Mouse (Mus musculus) ES-E14 (cell line): ENCODE data around the gene Olfr435. TPM values are rescaled to one million over a fixed set of nuclear protein-coding genes. Genes with fewer than 3 reads are reported as not detected.

ENCODE experiments used
- DNase-seq: peaks from one replicate; pipeline ENCODE4 v3.0.0-alpha.2; 2013; ENCODE audit warnings: low read depth, low spot score
- H3K27ac ChIP-seq: 2 replicates; pipeline ENCODE4 v1.5.1; 2012; ENCODE audit warnings: low read depth, mild to moderate bottlenecking, low read length, moderate library complexity, mixed read lengths; ENCODE audit not compliant: poor library complexity, insufficient read depth, severe bottlenecking
- H3K36me3 ChIP-seq: 2 replicates; pipeline ENCODE4 v1.6.1; 2012; ENCODE audit warnings: mild to moderate bottlenecking, low read length, moderate library complexity, mixed read lengths; ENCODE audit not compliant: control insufficient read depth, poor library complexity, insufficient read depth, severe bottlenecking
- H3K4me1 ChIP-seq, 2 experiments: fragments of 150-350 bp in 1 of 2; sonication (generic) in 1 of 2; 2 replicates each; pipeline ENCODE4 v1.6.1; 2012; ENCODE audit warnings: low read length in 2 of 2, mild to moderate bottlenecking in 1 of 2, mixed read lengths in 1 of 2; ENCODE audit not compliant: control insufficient read depth in 2 of 2, insufficient read depth in 2 of 2, poor library complexity in 1 of 2
- H3K4me3 ChIP-seq, 2 experiments: fragments of 150-350 bp in 1 of 2; sonication (generic) in 1 of 2; 2 replicates each; pipeline ENCODE4 v1.5.1; 2012; ENCODE audit warnings: low read length in 2 of 2, low read depth in 1 of 2, mild to moderate bottlenecking in 1 of 2, mixed read lengths in 1 of 2; ENCODE audit not compliant: insufficient read depth in 1 of 2, poor library complexity in 1 of 2, severe bottlenecking in 1 of 2
- H3K9ac ChIP-seq: 2 replicates; pipeline ENCODE4 v1.6.1; 2012; ENCODE audit warnings: low read depth, mild to moderate bottlenecking, low read length, mixed read lengths; ENCODE audit not compliant: poor library complexity, insufficient read depth, severe bottlenecking
- H3K9me3 ChIP-seq: fragments of 150-350 bp; sonication (generic); 2 replicates; pipeline ENCODE4 v1.6.1; 2012; ENCODE audit warnings: low read depth, mild to moderate bottlenecking, low read length; ENCODE audit not compliant: control insufficient read depth, insufficient read depth
- CHD2 ChIP-seq: IDR thresholded peaks from 2 replicates; pipeline ENCODE4 v1.6.1; 2014; ENCODE audit warnings: mild to moderate bottlenecking, low read depth, low read length, inconsistent platforms
- HCFC1 ChIP-seq: IDR thresholded peaks from 2 replicates; pipeline ENCODE4 v1.6.1; 2012; ENCODE audit warnings: low read length, inconsistent platforms, borderline replicate concordance; ENCODE audit not compliant: insufficient read depth
- MAFK ChIP-seq: IDR thresholded peaks from 2 replicates; pipeline ENCODE4 v1.6.1; 2014; ENCODE audit warnings: mild to moderate bottlenecking, low read depth, low read length, inconsistent platforms; ENCODE audit not compliant: insufficient read depth
- ZC3H11A ChIP-seq: IDR thresholded peaks from 2 replicates; pipeline ENCODE4 v1.6.1; 2012; ENCODE audit warnings: low read depth, mild to moderate bottlenecking, inconsistent platforms, low read length, borderline replicate concordance
- ZNF384 ChIP-seq: IDR thresholded peaks from 2 replicates; pipeline ENCODE4 v1.6.1; 2012; ENCODE audit warnings: low read depth, low read length, inconsistent platforms
- in situ Hi-C, 2 experiments: fragments of 600-800 bp; cut with MboI; formaldehyde crosslinking; loops; one replicate each; pipeline ENCODE4 v1.15.1; 2025; ENCODE audit warnings: low sequenced_read_pairs in 2 of 2, inconsistent platforms in 1 of 2; ENCODE audit not compliant: unreplicated experiment in 2 of 2
- total RNA-seq: library from RNA; depleted of rRNA; stranded (reverse); fragments of 300-350 nt; gene quantifications from 2 replicates; pipeline ENCODE4 v1.2.3, GENCODE M21; 2012

Olfr435 gene
- total RNA-seq, 1 experiment: not detected

DNA sequence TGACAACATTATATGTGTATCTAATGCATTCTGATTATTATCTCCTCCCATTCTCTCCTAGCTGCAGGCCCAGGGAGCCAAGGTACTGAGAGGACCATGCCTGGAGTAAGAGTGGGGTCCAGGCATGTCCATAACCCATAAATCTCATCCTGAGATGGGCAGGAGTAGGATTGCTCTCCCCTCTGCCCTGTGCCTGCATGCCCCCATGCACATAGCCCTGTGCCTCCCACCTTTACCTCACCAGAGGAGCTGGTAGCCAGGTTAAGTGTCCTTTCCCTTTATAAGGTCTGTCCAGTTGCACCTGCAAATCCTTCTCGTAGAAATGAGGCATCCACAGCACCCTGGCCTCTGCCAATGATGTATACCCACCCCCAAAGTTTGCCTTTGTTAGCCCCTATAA is 18.8 kb upstream of the Olfr435 start:
- Histone ChIP-seq H3K4me1 (no peaks in the 10 kb centered on the region), H3K9ac (no peak overlapping the region), H3K4me3 (no peak overlapping the region), H3K27ac (no peak overlapping the region), H3K9me3 (no peaks in the 10 kb centered on the region), H3K36me3 (no peaks in the 10 kb centered on the region)
- TF ChIP-seq HCFC1: no peak
- no peak for TF ChIP-seq ZNF384
- TF ChIP-seq CHD2: no peak
- no peak for TF ChIP-seq MAFK
- no peak for TF ChIP-seq ZC3H11A
- no peak for DNase-seq
- in situ Hi-C loops: no loop called here

DNA sequence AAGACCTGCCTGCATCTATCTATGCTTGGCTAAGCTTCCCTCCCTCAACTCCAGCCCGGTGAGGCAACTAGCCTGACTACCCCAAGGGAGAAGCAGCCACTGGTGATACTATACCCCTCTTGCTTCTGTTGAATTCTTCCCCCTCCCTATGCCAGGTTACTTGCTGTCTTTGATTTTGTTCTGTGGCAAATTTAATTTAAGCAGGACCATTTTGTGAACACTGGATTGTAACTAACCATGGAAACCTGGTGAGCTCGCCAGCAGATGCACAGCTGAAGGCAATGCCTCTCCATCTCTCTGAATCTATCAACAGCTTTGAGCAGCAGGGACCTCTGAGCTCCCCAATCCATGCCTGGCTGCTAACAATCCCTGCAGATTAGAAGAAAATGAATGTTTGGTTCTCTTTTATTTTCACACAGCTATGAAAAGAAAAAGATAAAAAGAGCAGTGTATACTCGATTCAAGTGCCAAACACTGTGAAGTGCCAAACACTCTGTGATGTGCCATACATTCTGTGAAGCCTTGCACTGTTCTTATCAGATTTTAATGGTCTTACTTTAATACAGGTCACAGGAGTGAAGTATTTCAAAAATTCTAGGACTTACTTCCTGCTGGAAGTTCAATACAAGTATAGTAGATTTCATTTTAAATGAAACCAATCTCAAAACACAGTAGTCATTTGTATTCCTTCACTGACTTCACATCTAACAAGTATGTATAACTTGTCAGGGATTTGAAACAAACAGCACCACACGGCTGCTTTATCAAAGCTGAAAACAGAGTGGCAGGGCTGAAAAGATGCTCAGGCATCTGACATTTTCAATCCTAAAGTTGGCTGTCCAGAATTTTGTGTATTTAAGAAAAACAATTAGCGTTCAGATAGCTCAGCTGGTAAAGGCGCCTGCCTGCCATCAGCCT is 18.1 kb upstream of the Olfr435 start:
- Histone ChIP-seq H3K4me3 (no peak overlapping the region), H3K9me3 (no peaks in the 10 kb centered on the region), H3K27ac (no peak overlapping the region), H3K9ac (no peak overlapping the region), H3K4me1 (no peaks in the 10 kb centered on the region), H3K36me3 (no peaks in the 10 kb centered on the region)
- TF ChIP-seq ZC3H11A (no peak), HCFC1 (no peak), CHD2 (no peak), MAFK (no peak), ZNF384 (no peak)
- no peak for DNase-seq
- in situ Hi-C loops: no loop called here

DNA sequence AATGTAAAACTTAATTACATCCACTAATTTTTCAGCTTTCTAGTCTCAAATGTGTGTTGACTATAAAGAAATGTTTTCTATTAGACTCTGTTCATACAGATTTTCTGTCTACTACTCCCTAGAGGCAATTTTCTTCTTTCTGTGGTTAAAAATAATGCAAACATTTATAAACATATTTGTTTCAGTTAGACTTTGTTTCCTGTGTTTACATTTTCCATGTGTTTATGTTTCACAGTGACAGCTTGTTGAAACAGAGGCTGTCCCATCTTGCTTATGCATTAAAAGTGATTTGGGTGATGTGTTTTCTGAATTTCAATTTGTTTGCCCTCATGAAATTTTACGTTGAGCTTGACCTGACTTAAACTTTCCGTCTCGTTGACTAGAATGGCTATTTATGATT is 6.0 kb upstream of the Olfr435 start:
- H3K9me3 ChIP-seq: no peaks in the 10 kb centered on the region
- TF ChIP-seq HCFC1: no peak
- no peak for TF ChIP-seq CHD2
- no peak for TF ChIP-seq MAFK
- TF ChIP-seq ZC3H11A: no peak
- no peak for TF ChIP-seq ZNF384
- no peaks in the 10 kb centered on the region for H3K4me1 ChIP-seq
- H3K4me3 ChIP-seq: no peak overlapping the region
- no peak for DNase-seq
- no peak overlapping the region for H3K9ac ChIP-seq
- H3K27ac ChIP-seq: no peak overlapping the region
- H3K36me3 ChIP-seq: no peaks in the 10 kb centered on the region
- in situ Hi-C loops: no loop called here

DNA sequence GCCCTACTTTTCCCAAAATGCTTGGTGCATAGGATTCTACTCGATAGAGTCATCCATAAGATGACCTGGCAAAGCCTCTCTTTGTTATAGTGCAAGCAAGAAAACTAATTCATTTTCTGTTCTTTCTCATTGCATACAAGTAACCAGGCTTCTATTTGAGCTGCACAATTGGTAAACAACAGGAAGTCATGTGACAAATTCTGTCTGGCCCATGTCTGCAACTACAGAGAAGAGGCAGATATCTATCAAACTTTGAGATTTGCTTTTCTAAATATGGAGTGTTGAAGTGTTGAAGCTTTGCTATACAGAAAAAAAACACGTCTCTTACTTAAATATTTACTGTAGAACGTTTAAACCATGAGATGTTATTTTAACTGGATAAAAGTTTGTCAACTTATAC is 1.1 kb downstream of the Olfr435 start:
- in situ Hi-C loops: no loop called here
- DNase-seq: no peak

More for the DNA sequence above, 1.1 kb downstream of the Olfr435 start:
- H3K27ac ChIP-seq: no peak overlapping the region
- no peak overlapping the region for H3K4me3 ChIP-seq
- H3K4me1 ChIP-seq: no peaks in the 10 kb centered on the region
- H3K36me3 ChIP-seq: no peaks in the 10 kb centered on the region
- no peaks in the 10 kb centered on the region for H3K9me3 ChIP-seq
- no peak for TF ChIP-seq MAFK
- no peak for TF ChIP-seq ZNF384
- TF ChIP-seq CHD2: no peak
- no peak for TF ChIP-seq ZC3H11A
- TF ChIP-seq HCFC1: no peak
- H3K9ac ChIP-seq: no peak overlapping the region
